Mouse (Mus musculus): Measurements from ENCODE around the gene Gpank1. TPM values are rescaled to one million over a fixed set of nuclear protein-coding genes. Genes with fewer than 3 reads are reported as not detected.
"Not testable (repeated sequence)": the region's sequence is repeated elsewhere in the genome, so short reads cannot be mapped to it uniquely, and the experiment has no call there.

Gene Gpank1
- total RNA-seq, 2 experiments from 2014 or later: 6.0 to 7.8 TPM

- intact Hi-C loops (cut with DNase I): no loop called here
- no peak for DNase-seq
Observed at GRCm38 (mm10) chr17:35096597-35096996, 24.7 kb upstream of the Gpank1 start.

GRCm38 (mm10) chr17:35097164-35097655 lies 24.0 kb upstream of the Gpank1 start:
- intact Hi-C loops (cut with DNase I): no loop called here
- DNase-seq: no peak

- no peak for DNase-seq
- intact Hi-C loops (cut with DNase I): no loop called here
Observed at GRCm38 (mm10) chr17:35100196-35100765, 21.0 kb upstream of the Gpank1 start.

- intact Hi-C loops (cut with DNase I): no loop called here
- no peak for DNase-seq
Observed at GRCm38 (mm10) chr17:35101161-35101560, 20.1 kb upstream of the Gpank1 start.

- intact Hi-C loops (cut with DNase I): no loop called here
Observed at GRCm38 (mm10) chr17:35102299-35102698, 19.0 kb upstream of the Gpank1 start.

GRCm38 (mm10) chr17:35103221-35103690 lies 18.0 kb upstream of the Gpank1 start:
- intact Hi-C loops (cut with DNase I): no loop called here
- no peak for DNase-seq

More at GRCm38 (mm10) chr17:35102299-35102698, 19.0 kb upstream of the Gpank1 start:
- no peak for DNase-seq

GRCm38 (mm10) chr17:35104079-35104478 lies 17.2 kb upstream of the Gpank1 start:
- intact Hi-C loops (cut with DNase I): no loop called here
- no peak for DNase-seq

- DNase-seq: no peak
- intact Hi-C loops (cut with DNase I): loop anchor here (1.0 kb wide), 1 partner anchor 83 kb away; no protein-coding TSS in a partner anchor
Observed at GRCm38 (mm10) chr17:35104754-35105153, 16.5 kb upstream of the Gpank1 start.

GRCm38 (mm10) chr17:35105740-35106389 lies 15.4 kb upstream of the Gpank1 start:
- DNase-seq: no peak
- intact Hi-C loops (cut with DNase I): loop anchor here (1.0 to 2.0 kb wide), 2 partner anchors 35 to 85 kb away; no protein-coding TSS in a partner anchor

- DNase-seq: no peak
- intact Hi-C loops (cut with DNase I): loop anchor here (2.0 kb wide), 1 partner anchor 36 kb away; no protein-coding TSS in a partner anchor
Observed at GRCm38 (mm10) chr17:35106522-35106921, 14.7 kb upstream of the Gpank1 start.

- intact Hi-C loops (cut with DNase I): no loop called here
- no peak for DNase-seq
Observed at GRCm38 (mm10) chr17:35108097-35108496, 13.2 kb upstream of the Gpank1 start, which contains the start of gene Ly6g5c. TSS of gene Ly6g5c (plus strand) at chr17:35108279.

- no peak for DNase-seq
- intact Hi-C loops (cut with DNase I): no loop called here
Observed at GRCm38 (mm10) chr17:35111774-35112173, 9.5 kb upstream of the Gpank1 start.

GRCm38 (mm10) chr17:35115046-35116019 lies 5.9 kb upstream of the Gpank1 start, which contains the start of gene Ly6g5b:
TSS of gene Ly6g5b (minus strand) at chr17:35115428.
- intact Hi-C loops (cut with DNase I): no loop called here
- DNase-seq: no peak

GRCm38 (mm10) chr17:35120745-35121142 lies 511 bp upstream of the Gpank1 start:
- peak in 1 of 2 experiments; percentile 20 for DNase-seq
- intact Hi-C loops (cut with DNase I): no loop called here

GRCm38 (mm10) chr17:35121871-35122303 lies 632 bp downstream of the Gpank1 start, which contains the start of gene Csnk2b:
TSS of gene Csnk2b (minus strand) at chr17:35122053.
- DNase-seq: peak in 1 of 2 experiments; percentile 37
- intact Hi-C loops (cut with DNase I): no loop called here

GRCm38 (mm10) chr17:35123287-35123686 lies 2.0 kb downstream of the Gpank1 start:
- intact Hi-C loops (cut with DNase I); DNase-seq: not testable (repeated sequence)

GRCm38 (mm10) chr17:35124261-35124896 lies 3.1 kb downstream of the Gpank1 start:
- intact Hi-C loops (cut with DNase I); DNase-seq: not testable (repeated sequence)

- intact Hi-C loops (cut with DNase I): no loop called here
- no peak for DNase-seq
Observed at GRCm38 (mm10) chr17:35125081-35125480, 3.8 kb downstream of the Gpank1 start.

- DNase-seq: no peak
- intact Hi-C loops (cut with DNase I): no loop called here
Observed at GRCm38 (mm10) chr17:35125578-35125977, 4.3 kb downstream of the Gpank1 start.

- peak; percentile 65 to 73 for DNase-seq
- intact Hi-C loops (cut with DNase I): no loop called here
Observed at GRCm38 (mm10) chr17:35126206-35126611, 5.0 kb downstream of the Gpank1 start, which contains the start of gene D17H6S53E. TSS of gene D17H6S53E (plus strand) at chr17:35126373.
